Mouse (Mus musculus) kidney, adult 18-20 months (tissue): Measurements from ENCODE around the gene Krtap17-1.

Experiments used
- DNase-seq: peaks from one replicate; pipeline ENCODE4 v3.0.0; 2021

The Krtap17-1 gene

DNA sequence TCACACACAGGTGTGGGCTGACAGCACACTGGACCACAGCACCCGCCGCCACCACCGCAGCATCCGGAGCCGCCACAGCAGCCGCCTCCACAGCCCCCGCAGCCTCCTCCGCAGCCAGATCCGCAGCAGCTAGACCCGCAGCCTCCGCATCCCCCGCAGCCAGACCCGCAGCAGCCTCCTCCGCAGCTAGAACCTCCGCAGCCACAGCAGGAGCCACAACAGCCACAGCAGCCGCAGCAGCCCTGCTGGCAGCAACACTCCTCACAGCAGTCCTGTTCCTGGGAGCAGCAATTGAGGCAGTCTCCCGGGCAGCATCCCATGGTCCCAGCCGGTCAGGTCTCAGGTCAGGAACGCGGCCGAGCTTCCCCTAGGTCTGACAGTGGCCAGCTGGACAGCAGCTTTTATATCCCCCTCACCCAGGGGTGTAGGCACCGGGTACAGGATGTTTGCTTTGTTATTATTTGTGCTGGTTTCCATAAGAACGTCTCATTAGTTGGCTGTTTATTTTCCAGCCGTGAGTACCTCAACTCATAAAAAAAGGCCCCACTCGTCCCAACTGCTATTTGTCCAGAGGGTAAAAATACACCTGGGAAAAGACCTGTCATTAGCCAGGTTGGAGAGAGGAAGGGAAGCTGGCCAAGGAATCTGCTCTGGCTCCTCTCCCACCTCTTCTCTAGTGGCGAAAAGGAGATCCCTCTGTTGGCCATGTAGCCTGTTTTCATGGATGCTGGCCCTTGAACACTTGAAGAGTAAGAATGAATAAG is at the start of gene Krtap17-1:
TSS of gene Krtap17-1 (minus strand) at position 375 of the 764 bp plus-strand sequence.
- DNase-seq = no peak

DNA sequence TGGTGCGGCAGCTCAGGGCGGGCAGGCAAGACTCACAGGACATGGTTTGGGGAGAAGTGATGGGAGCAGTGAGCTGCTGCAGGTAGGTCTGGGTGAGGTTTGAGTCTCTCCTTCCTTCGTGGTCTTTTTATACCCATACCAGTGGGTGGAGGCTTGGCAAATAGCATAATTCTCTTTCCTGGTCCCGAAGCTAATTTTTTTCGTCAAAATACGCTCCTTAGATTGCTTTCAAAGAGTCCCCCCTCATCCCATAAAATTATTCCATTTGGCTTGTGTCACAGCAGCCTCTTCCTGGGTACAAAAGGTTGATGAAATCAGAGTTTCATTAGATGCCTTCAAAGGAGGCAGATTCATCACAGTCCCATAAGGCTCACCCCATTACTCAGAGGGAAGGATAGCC is 47.7 kb upstream of the Krtap17-1 start, which contains the start of gene Krt34:
TSS of gene Krt34 (minus strand) at position 101 of the 400 bp plus-strand sequence.
- no peak for DNase-seq

DNA sequence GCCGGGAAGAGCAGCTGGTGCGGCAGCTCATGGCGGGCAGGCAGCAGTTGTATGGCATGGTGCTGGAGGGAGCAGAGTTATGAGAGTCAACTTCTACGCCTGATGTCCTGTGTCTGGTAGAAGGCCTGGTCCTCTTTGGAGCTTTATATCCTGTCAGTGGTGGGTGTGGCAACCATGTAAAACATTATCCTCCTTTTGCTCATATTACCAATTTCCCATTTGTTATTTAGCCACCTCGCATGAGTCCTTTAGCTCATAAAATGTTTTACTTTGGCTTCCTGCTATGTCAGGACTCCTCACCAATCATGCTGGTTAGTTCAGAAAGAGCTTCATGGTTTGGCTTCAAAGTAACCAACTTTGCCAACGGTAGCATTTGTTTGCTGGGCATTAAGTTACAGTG is 36.0 kb upstream of the Krtap17-1 start, which contains the start of gene Krt33b:
TSS of gene Krt33b (minus strand) at position 101 of the 400 bp plus-strand sequence.
- DNase-seq = no peak

DNA sequence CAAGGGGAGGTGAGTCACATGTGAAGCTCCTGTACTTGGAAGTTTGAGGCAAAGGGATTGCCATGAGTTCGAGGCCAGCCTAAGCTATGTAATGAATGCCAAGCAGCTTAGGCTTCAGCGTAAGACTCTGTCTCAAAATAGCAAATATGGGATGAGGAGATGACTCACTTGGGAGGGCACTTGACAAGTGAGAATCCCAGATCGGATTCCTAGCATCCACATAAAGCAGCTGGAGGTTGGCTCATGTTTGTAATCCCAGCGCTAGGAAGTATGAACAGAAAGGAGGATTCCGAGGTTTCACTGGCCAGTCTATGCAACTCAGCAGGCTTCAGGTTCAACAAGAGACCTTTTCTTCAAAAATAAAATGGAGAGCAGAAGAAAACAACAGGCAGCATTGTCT is 27.6 kb upstream of the Krtap17-1 start:
- DNase-seq = no peak

DNA sequence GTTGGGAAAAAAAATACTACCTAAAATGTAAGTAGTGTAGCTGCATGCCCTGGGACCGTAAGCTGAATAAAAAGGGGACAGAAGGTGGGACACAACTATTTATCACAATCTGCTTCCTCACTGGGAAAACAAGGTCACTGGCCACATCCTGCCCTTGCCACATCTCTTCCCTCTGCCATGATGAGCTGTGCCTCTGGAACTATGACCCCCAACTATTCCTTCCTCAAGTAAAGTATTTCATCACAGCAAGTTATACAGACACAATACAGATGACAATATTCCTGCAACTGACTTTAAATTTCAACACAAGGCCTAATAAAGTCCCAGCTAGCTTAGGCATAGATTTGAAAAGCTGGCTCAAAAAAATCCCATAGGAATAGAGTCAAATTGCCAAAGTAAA is 25.7 kb upstream of the Krtap17-1 start:
- DNase-seq = no peak

DNA sequence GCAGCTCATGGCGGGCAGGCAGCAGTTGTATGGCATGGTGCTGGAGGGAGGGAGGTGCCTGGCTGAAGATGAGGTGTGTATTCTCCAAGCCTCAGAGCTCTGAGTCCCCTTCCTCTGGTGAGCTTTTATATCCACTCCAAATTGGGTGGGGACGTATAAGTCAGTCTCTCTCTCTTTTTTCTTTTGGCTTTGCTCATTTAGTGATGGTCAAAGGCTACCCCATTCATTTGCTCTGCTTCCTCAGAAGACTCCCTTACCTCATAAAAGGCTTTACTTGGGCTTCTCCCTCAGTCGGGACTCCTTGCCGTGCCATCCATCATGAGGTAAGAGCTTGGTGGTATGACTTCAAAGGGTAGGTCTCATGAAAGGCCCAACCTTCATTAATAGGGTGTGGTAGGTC is 22.3 kb upstream of the Krtap17-1 start, which contains the start of gene Krt33a:
TSS of gene Krt33a (minus strand) at position 101 of the 400 bp plus-strand sequence.
- DNase-seq = no peak

DNA sequence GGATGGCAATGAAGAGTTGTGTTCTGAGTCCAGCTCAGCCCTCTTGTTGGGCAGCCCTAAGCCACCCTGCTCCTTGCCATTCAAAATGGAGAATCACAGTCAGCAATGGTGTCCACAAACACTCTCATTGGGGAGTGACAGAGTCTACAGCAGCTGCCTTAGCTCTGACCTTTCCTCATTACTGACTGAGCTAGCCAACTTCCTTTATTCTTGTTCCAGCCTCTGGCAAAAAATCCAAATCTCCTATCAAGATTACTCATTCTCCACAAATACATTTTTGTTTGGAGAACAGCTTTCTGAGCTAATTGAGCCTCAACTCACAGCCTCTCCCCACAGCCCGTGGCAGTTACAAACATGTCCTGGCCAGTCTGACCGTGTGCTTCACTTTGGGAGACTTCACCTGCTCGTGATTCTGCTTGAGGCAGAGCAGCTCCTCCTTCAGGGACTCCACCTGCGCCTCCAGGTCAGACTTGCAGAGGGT is 19.9 kb upstream of the Krtap17-1 start:
- DNase-seq = no peak

DNA sequence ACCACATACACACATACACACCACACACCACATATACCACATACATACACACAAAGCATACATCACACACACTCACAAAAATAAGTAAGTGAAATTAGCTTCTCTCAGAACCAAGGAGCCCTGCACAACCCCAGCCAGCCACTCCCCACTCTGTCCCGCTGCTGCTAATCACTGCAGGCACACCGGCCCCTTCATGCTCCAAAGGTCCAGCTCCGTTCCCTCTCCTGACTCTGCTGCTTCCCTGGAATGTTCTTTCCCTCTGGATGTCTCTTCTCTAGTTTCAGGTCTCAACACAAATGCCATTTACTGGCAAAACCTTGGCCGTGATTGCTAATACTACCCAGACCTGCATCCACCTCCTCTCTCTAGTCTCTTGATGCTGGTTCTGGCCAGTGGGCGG is 16.9 kb upstream of the Krtap17-1 start:
- DNase-seq = no peak

DNA sequence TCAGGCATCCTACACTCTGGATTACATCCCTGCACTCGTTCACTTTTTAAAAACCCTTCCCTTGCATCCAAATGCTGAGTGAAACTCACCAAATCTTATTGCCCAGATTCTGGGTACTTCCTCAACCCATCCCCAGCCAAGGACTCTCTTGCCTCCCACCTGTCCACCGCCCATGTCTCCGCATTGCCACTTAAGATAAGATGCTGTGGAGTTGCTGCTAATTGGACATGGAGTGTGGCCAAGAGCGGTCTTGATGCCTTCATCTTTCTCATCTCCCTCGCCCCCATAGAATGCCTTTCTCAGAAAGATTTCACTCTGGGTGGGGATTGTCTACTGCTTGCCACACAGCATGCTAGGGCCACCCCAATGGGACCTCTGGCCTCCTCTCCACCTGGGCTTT is 14.5 kb upstream of the Krtap17-1 start:
- DNase-seq = no peak

DNA sequence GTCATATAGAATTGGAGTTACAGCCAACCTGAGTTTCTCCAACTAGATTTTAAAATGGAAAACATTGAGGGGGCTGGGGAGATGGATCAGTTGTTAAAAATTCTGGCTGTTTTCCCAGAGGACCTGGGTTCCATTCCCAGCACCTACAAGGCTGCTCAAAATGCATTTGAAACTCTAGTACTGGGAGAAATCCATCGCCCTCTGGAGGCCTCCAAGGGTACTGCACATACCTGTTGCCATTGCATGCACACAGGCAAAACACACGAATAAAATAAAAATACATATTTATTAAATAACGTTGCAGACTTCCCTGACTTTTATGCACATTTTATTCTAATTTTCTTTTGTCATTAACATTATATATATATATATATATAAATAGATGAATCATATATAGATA is 12.8 kb upstream of the Krtap17-1 start:
- DNase-seq = no peak

DNA sequence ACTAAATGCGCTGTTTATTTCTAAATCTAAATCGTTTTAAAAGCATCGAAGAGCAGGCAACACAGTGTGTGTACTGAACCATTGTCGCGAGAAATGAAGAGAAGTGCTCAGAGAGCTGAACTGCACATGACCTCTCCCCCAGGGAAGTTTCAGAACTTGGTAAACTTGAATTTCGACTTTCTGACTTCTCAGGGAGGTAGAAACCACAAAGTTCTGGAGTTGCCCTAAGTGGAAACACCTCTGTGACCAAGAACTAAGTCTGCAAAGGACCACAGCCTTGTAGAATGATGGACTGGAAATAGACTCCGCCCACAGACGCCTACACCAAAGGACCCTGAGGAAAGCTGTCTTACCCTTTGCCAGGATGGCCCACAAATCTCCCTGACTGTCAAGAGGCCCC is 12.1 kb upstream of the Krtap17-1 start:
- DNase-seq = no peak

DNA sequence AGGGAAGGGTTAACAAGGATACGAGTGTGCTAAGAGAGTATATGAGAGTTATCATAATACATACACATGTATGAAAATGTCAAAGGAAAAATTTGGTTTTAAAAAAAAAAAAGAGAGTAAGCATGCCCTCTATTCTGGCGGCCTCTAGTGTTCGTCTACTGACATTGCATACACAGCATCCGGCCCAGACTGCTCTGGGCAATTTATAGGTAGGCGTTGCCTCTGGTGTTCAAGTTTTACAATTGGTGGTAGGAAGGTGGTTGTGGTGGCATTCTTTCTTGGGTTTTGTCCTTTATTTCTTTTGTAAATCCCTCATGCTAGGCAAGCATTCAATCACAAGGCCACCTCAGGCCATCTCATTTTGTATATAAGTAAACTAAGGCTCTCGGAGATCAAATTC is 11.1 kb upstream of the Krtap17-1 start:
- DNase-seq = peak; percentile 33

DNA sequence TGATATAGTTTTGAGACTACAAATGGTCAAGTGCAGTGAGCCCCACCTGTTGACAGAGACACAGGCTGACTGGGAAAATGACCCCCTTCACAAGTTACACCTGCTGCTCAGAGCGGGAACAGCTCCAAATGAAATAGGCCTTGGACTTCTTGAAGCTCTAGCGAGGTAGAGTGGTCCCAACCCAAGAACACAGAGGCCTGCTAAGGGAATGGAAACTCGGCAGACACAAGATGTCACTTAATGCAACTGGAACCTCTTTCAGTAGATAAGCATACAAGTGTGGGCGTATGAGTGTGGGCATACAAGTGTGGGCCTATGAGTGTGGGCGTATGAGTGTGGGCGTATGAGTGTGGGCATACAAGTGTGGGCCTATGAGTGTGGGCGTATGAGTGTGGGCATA is 5.3 kb upstream of the Krtap17-1 start:
- DNase-seq = no peak

DNA sequence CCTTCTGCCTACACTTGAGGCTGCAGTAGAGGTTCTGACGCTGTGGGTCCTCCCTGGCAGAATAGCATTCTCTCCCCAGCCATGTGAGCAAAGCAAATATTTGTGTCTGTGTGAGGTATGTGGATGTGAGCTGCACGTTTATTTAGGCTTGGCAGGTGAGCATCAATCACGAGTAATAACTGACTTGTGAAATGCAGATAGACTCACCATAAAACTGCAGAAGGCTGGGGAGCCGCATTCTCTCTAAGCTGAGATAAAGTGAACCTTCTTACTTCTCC is 529 bp upstream of the Krtap17-1 start:
- no peak for DNase-seq

DNA sequence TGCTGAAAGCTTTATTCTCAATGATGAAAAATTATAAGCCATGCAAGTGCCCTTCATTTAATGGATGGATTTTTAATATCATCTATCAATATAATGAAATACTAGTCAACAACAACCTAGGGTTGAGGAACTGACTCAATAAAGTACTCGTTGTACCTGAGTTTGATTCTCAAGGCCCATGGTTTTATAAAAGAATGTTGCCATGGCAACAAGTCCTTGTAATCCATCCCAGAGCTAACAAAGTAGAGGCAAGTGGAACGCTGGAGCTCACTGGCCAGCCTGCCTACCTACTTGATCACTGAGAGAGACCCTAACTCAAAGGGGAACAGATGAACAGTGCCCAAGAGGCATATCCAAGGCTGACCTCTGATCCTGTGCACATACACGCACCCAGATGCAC is 3.2 kb downstream of the Krtap17-1 start:
- no peak for DNase-seq

DNA sequence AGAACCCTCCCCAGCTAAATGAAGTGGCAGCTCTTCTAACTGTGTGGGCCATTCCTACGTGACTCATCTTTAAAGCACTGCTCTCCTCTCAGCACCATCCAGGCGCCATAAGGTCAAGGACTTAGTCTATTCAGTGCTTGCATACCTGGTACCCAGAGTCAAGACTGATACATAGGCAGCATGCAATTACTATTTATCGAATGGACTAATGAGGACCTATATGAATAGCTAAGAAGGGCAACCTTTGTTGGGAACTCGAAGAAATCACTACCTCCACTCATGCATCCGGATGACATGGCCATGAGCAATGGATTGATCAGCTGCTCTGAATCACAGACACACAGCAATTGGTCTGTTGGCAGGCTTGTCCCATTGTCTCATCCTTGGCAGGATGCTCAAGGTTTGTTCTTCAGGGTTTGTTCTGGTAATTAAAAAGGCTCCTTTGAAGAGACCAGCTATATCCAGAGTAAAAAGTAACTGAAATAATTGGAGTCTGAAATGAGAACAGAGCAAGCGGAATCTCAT is 3.9 kb downstream of the Krtap17-1 start:
- DNase-seq = no peak

DNA sequence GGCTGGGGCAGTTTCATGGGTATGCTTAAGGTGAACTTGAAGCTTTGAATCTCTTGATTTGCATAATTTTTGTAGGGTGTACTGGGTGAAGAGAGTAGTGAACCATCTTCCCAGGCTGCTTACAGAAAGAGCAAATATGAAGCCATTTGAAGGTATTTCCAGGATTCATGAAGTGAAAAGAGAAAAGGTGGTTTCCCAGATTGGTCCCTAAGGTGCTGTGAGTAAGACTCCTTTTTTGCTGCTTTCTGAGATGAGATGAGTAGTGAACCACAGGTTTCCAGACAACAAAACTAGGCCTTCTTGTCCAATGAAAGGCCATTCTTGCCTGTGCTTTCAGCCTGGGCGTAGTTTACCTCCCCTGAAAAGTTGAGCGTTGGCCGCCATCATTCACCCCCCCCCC is 5.3 kb downstream of the Krtap17-1 start:
- no peak for DNase-seq

DNA sequence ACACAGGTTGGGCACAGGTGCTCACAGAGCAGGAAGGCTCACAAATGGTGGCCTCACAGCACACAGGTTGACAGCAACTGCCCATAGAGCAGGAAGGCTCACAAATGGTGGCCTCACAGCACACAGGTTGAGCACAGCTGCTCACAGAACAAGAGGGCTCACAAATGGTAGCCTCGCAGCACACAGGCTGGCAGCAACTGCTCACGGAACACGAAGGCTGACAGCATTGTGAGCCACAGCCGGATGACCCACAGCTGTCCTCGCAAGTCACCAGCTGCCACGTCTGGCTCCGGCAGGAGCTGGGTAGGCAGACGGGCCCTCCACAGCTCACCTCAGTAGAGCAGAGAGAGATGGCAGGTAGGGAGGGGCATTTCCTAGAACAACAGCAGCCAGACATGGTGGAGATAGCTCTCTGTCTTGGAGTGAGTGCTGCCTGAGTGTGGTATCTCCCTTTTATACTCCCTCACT is 7.6 kb downstream of the Krtap17-1 start, which contains the start of gene Krtap16-1:
TSS of gene Krtap16-1 (minus strand) at position 418 of the 468 bp plus-strand sequence.
- DNase-seq = no peak

DNA sequence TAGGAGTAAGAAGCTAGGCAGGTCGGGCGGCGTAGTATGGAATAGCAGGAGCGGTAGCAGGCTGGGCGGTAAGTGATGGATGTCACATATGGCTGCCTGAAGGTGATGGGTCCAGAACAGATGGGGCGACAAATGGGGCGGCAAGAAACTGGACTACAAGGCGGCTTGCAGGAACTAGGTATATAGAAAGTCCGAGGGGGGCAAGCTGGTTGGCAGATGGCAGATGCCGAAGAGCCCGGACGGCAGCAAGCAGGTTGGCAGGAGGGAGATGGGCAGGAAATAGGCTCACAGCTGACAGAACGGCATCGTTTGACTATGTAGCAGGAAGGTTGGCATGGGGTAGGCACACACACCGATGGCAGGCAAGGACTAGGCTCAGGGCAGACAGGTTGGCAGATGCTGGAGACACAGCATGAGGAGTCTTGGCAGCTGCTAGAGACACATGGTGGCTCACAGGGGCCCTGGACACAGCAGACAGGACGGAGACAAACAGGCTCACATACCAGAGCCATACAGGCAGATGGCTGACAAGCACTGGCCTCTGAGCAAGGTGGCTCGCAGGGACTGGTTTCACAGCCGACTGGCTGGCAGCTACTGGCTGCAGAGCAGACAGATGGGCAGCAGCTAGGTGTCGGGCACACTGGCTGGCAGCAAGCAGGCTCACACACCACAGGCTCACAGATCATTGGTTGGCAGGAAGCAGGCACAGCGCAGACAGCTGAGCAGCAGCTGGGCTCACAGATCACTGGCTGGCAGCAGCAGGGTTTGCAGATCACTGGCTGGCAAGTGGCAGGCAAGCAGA is 8.3 kb downstream of the Krtap17-1 start:
- no peak for DNase-seq

DNA sequence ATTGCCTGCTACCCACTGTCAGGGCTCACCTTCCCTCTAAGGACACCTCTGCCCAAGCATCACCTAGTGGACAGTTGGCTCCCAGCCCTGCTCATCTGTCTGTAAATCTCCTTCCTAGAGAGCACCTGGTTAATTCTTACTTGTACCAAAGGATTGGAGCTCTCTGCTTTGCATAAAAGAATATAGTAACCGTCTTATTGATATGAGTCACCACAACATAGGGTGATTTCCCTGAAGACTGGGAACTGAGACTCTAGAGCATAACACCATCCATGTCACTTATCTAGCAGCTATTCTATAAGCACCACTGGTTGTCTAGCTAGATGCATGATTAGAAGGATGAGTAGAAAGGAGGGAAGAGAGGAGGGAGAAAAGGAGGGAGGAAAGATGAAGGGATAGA is 10.4 kb downstream of the Krtap17-1 start:
- no peak for DNase-seq

DNA sequence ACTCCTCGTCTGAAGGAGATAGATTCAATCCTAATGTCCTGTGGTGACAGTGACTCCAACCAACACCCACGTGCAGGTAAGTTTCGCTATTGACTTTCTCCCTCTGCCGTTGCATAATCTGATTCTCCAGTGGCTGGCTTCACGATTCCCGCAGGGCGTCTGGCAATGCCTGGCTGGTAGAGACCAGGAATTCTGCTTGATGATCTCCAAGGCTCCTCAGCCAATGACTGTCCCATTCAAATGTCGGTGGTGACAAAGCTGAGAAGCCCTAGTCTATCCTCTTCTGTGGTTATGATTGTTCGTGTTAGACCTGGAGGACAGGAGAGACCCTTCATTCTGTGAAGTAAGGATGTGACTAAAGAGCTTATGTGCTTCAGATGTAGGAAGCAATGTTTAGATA is 11.1 kb downstream of the Krtap17-1 start:
- DNase-seq = no peak

DNA sequence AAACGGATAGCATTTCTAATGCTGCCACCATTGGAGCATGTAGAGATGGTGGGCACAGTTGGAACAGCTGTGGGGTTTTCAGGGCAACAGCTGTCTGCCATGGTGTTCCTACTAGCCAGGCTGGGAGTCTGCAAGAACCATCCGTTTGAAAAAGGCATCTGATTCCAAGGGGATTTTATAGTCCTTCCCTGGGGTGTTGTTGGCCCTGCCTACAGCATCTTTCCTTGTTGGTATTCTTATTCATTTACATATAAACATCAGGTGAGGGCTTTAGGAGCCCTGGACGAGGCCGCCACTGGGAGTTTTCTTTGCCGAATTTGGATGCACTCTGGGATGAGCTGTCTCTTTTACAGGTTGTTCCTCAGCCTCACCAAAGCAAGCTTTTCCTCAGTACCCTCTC is 14.8 kb downstream of the Krtap17-1 start, which contains the start of gene Krtap29-1:
TSS of gene Krtap29-1 (minus strand) at position 101 of the 400 bp plus-strand sequence.
- no peak for DNase-seq

DNA sequence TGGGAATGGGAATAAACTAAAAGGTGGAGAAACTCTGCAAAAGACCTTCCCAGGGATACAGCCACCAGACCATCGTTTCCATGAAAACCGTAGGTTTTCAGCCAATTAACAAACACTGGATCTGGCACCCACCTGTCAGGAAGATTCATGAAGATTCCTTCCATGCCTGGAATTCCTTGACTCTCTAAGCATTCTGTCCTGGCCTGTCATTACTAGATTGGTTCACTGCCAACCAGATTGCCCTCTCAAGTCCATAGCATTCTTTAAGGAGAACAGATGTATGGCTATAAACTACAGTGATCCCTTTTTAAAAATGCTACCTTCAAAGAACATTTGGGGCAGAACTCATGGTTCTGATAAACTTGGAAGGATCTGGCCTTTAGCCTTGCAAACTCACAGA is 27.8 kb downstream of the Krtap17-1 start:
- no peak for DNase-seq

DNA sequence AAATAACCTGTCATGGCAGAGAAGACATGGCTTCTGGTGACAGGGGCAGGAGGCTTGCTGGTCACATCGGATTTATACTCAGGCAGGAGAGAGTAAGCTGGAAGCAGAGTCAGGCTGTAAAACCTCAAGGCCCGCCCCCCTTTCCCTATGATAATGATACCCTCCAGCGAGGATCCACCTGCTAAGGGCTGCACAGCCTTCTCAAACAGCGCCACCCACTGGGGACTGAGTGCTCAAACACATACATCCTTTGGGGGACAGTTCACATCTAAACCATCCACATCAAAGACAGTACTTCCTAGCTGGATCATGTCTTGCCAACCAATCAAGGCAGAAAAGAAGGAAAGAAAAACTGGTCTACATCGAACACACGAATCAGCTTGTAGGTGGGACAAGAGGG is 29.6 kb downstream of the Krtap17-1 start:
- DNase-seq = no peak
